Mouse (Mus musculus) CH12.LX (cell line): ENCODE data around the gene Fancc.

ENCODE experiments used
- CTCF ChIP-seq, 2 experiments: IDR thresholded peaks in 1 of 2; conservative IDR thresholded peaks in 1 of 2; 2 replicates each; pipeline ENCODE4 v1.5.1; 2011 to 2012; ENCODE audit warnings: low read depth in 2 of 2, low read length in 2 of 2, improper control_type of control experiment in 1 of 2, inconsistent platforms in 1 of 2, mild to moderate bottlenecking in 1 of 2, moderate library complexity in 1 of 2
- EP300 ChIP-seq: IDR thresholded peaks from 2 replicates; pipeline ENCODE4 v1.6.1; 2011; ENCODE audit warnings: low read length, improper control_type of control experiment
- GABPA ChIP-seq: IDR thresholded peaks from 2 replicates; pipeline ENCODE4 v1.6.1; 2012; ENCODE audit warnings: low read depth, low read length, improper control_type of control experiment, inconsistent platforms; ENCODE audit not compliant: insufficient replicate concordance
- MYC ChIP-seq: IDR thresholded peaks from 2 replicates; pipeline ENCODE4 v1.6.1; 2011; ENCODE audit warnings: low read depth, mild to moderate bottlenecking, improper control_type of control experiment, low read length
- POLR2A ChIP-seq: IDR thresholded peaks from 2 replicates; pipeline ENCODE4 v1.6.1; 2011; ENCODE audit warnings: low read depth, mild to moderate bottlenecking, improper control_type of control experiment, low read length
- SMC3 ChIP-seq: IDR thresholded peaks from 2 replicates; pipeline ENCODE4 v1.6.1; 2011; ENCODE audit warnings: low read depth, low read length, improper control_type of control experiment
- TBP ChIP-seq: conservative IDR thresholded peaks from 2 replicates; pipeline ENCODE4 v1.6.1; 2011; ENCODE audit warnings: low read depth, low read length, improper control_type of control experiment
- USF1 ChIP-seq: IDR thresholded peaks from 2 replicates; pipeline ENCODE4 v1.6.1; 2014; ENCODE audit warnings: low read depth, mild to moderate bottlenecking, inconsistent platforms, low read length, improper control_type of control experiment
- USF2 ChIP-seq: conservative IDR thresholded peaks from 2 replicates; pipeline ENCODE4 v1.6.1; 2011; ENCODE audit warnings: low read depth, low read length, improper control_type of control experiment
- ZNF384 ChIP-seq: IDR thresholded peaks from 2 replicates; pipeline ENCODE4 v1.6.1; 2012; ENCODE audit warnings: low read depth, low read length, improper control_type of control experiment, inconsistent platforms

DNA sequence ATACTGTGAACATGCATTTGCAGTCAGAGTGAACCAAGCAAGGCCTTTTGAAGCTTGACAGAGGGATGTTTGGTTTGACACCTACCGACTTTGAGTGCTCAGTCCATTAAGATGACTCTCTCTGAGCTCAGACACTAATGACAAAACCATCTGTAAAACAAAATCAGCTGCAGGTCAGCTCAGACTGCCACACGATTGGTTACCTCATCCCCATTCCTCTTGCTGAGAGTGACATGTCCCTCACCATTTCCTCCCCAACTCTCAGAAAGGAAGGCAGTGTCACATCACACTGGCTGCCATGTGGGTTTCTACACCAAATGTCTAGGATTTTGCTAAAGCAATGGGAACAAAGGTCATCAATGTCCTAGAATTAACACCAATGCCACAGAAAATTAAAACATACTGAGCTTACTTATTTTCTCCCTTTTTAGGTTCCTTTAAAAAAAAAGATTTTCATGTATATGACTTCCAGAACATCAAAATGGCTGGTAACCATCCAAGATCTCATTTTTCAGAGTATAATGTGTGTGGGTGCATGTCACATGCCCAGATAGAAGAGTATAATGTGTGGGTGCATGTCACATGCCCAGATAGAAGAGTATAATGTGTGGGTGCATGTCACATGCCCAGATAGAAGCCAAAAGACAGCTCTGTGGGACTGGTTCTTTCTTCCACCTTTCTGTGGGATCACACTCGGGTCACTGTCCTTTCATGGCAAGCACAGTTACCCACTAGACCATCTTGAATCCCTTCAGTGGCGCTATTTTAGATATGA, 136.8 kb downstream of the Fancc start:
- TF ChIP-seq CTCF (conservative IDR thresholded peaks at IDR 0.05 in 1 of 2, IDR thresholded peaks at IDR 0.05 in 1 of 2; ENCODE audit: low read depth in 2 of 2, low read length in 2 of 2) = no peak
- TF ChIP-seq EP300 = no peak
- TF ChIP-seq USF1 = no peak
- no peak for TF ChIP-seq SMC3
- TF ChIP-seq MYC = no peak
- TF ChIP-seq POLR2A = no peak
- no peak for TF ChIP-seq ZNF384
- TF ChIP-seq GABPA = no peak
- TF ChIP-seq TBP = no peak
- TF ChIP-seq USF2 = no peak
